Mouse (Mus musculus): ENCODE results near the gene Smdt1.
"Not testable (repeated sequence)": the region's sequence is repeated elsewhere in the genome, so short reads cannot be mapped to it uniquely, and the experiment has no call there.

Smdt1 gene

GRCm38 (mm10) chr15:82343368-82344287 is 4.9 kb downstream of the Smdt1 start:
- no peak for DNase-seq

- DNase-seq, result no peak
Observed at GRCm38 (mm10) chr15:82344971-82345370, 6.2 kb downstream of the Smdt1 start.

GRCm38 (mm10) chr15:82345820-82346470 is 7.2 kb downstream of the Smdt1 start:
- peak; percentile 97 for DNase-seq

GRCm38 (mm10) chr15:82346580-82347302 is 8.0 kb downstream of the Smdt1 start:
- no peak for DNase-seq

- DNase-seq, result no peak
Observed at GRCm38 (mm10) chr15:82347303-82347676, 8.5 kb downstream of the Smdt1 start.

- DNase-seq, result no peak
Observed at GRCm38 (mm10) chr15:82347852-82348251, 9.1 kb downstream of the Smdt1 start.

GRCm38 (mm10) chr15:82348258-82348998 is 9.7 kb downstream of the Smdt1 start:
- DNase-seq, result no peak

GRCm38 (mm10) chr15:82348999-82349341 is 10.2 kb downstream of the Smdt1 start:
- no peak for DNase-seq

- no peak for DNase-seq
Observed at GRCm38 (mm10) chr15:82350349-82350748, 11.6 kb downstream of the Smdt1 start.

GRCm38 (mm10) chr15:82351480-82351879 is 12.7 kb downstream of the Smdt1 start:
- no peak for DNase-seq

GRCm38 (mm10) chr15:82353078-82353744 is 14.5 kb downstream of the Smdt1 start:
- no peak for DNase-seq

GRCm38 (mm10) chr15:82353745-82354113 is 15.0 kb downstream of the Smdt1 start:
- DNase-seq, result no peak

GRCm38 (mm10) chr15:82354126-82354945 is 15.6 kb downstream of the Smdt1 start, which contains the start of gene Ndufa6:
Ndufa6 (minus strand) TSS chr15:82354322.
- peak; percentile 97 for DNase-seq

GRCm38 (mm10) chr15:82358431-82359260 is 19.9 kb downstream of the Smdt1 start:
- no peak for DNase-seq

- DNase-seq, result peak; percentile 1
Observed at GRCm38 (mm10) chr15:82361459-82362018, 22.8 kb downstream of the Smdt1 start.

GRCm38 (mm10) chr15:82362234-82362633 is 23.5 kb downstream of the Smdt1 start:
- DNase-seq, result peak; percentile 0

- not testable (repeated sequence) for DNase-seq
Observed at GRCm38 (mm10) chr15:82363801-82364200, 25.0 kb downstream of the Smdt1 start.

GRCm38 (mm10) chr15:82364561-82364960 is 25.8 kb downstream of the Smdt1 start:
- not testable (repeated sequence) for DNase-seq

GRCm38 (mm10) chr15:82368146-82368545 is 29.4 kb downstream of the Smdt1 start:
- no peak for DNase-seq

GRCm38 (mm10) chr15:82368851-82369250 is 30.1 kb downstream of the Smdt1 start:
- no peak for DNase-seq

Data from cerebellum, adult 11 months (tissue).